Mouse (Mus musculus): ENCODE results near the gene Cd70. TPM values are rescaled to one million over a fixed set of nuclear protein-coding genes. Genes with fewer than 3 reads are reported as not detected.

Cd70 gene
- 0.32 and 0.61 TPM in 2 replicates for polyA plus RNA-seq (2015; fragmentation: Nextera tagmentation; extraction: Ambion mirVana)

DNA sequence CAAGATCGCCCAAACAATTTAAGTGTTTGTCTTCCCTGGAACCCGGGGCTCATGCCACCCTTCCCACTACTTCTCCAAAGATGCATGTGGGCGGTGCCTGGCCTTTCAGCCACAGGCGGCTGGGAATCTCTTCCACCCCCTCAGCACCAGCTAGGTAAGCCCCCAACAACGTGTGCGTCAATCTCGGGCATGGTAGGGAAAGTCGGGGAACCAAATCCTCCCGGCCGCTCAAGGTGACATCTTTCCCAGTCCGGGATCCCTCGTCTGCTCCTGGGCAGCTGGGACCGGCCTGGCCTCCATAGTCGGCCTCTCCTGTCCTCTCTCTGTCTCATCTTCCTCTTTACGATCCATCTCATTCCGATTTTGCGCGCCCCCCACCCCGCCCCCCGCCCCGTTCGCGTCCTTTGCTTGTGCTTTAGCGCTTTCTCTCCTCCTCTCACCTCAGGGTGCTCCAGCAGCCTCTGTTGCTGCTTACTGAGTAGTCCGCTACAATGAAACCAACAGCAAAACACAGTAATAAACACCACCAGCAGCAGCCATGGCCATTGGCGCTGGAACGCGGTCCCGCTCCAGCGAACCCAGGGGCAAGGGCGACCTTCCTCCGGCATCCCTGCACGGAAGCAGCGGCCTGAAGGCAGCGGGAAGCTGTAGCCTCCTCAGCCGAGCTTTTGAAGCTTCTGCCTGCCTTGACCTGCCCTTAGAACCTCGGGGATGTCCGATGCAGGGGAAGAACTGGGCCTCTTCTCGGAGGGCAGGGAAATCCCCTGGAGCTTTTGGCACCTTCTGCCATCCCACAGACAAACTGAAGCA is at the start of gene Cd70:
Gene Cd70, minus strand, starts transcription at position 784 of the 810 bp plus-strand sequence.
- Histone ChIP-seq H3K27ac (no peak within 1 kb of the TSS), H3K9ac (peak within 1 kb of the TSS; percentile 72), H3K4me1 (replicated peaks) (peaks cover 12% of the 10 kb centered on the region), H3K36me3 (no peaks in the 10 kb centered on the region), H3K4me2 (peak within 1 kb of the TSS; percentile 64), H3K9me3 (no peaks in the 10 kb centered on the region), H3K27me3 (peaks cover 49% of the 10 kb centered on the region), H3K4me3 (peak within 1 kb of the TSS; percentile 39)
- peak; percentile 43; the same call in 1 of the 2 replicates for ATAC-seq (ENCODE audit: low FRiP score)
- WGBS, result 2% methylated on average over 39 of the region's 39 CpGs

DNA sequence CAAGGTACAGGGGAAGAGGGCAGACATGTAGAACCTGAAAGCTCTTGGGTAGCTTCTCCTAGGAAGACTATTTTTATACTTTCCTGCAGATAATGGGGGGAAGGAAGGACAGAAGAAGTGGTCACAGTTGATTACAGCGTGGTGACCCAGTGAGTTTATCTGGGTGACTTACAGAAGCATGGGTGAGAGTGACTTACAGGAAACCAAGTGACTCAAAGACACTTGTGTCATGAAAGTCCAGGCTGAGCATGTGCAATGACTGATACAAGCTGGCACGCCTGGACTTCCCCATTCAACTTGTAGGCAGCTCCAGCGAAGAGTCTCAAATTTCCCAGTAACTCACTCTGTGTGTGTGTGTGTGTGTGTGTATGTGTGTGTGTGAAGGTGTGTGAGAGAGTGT is 48.7 kb upstream of the Cd70 start:
- ATAC-seq (ENCODE audit: low FRiP score), result no peak

DNA sequence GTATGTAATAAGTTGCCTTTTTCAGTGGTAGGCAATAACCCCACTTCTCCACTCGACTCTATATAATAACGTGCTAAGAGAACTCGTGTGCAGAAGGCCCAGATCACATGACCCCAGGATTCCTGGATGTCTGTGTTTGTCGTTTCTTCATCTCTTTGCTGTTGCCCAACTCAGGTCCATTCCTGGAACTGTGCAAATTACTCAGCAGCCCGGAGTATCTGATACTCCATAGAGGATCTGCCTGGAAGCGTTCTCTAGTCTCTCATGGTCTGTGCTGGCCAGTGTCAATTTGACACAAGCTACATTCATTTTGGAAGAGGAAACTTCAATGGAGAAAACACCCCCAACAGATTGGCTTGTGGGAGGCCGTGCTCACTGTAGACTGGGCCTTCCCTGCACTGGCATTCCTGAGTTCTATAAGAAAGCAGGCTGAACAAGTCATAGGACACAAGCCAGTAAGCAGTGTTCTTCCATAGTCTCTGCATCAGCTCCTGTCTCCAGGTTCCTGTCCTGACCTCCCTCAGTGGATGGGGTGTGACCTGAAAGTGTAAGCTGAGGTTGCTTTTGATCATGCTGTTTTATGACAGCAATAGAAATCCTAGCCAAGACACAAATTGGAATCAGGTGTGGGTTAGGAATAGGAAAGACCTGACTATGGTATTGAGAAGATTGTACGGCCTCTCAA is 45.9 kb upstream of the Cd70 start:
- Histone ChIP-seq H3K27me3 (no peaks in the 10 kb centered on the region), H3K9ac (no peak overlapping the region), H3K36me3 (no peaks in the 10 kb centered on the region), H3K4me3 (no peak overlapping the region), H3K27ac (no peak overlapping the region), H3K9me3 (no peaks in the 10 kb centered on the region), H3K4me2 (no peak overlapping the region), H3K4me1 (replicated peaks) (no peaks in the 10 kb centered on the region)
- no peak for ATAC-seq (ENCODE audit: low FRiP score)
- 83% methylated on average over 8 of the region's 8 CpGs for WGBS

More for the DNA sequence above, 48.7 kb upstream of the Cd70 start:
- no peak overlapping the region for H3K27ac ChIP-seq
- 79% methylated on average over 3 of the region's 3 CpGs for WGBS
- no peaks in the 10 kb centered on the region for H3K36me3 ChIP-seq
- no peak overlapping the region for H3K4me2 ChIP-seq
- H3K9ac ChIP-seq, result no peak overlapping the region
- H3K4me3 ChIP-seq, result no peak overlapping the region
- no peaks in the 10 kb centered on the region for H3K4me1 ChIP-seq (replicated peaks)
- no peaks in the 10 kb centered on the region for H3K9me3 ChIP-seq
- H3K27me3 ChIP-seq, result no peaks in the 10 kb centered on the region

DNA sequence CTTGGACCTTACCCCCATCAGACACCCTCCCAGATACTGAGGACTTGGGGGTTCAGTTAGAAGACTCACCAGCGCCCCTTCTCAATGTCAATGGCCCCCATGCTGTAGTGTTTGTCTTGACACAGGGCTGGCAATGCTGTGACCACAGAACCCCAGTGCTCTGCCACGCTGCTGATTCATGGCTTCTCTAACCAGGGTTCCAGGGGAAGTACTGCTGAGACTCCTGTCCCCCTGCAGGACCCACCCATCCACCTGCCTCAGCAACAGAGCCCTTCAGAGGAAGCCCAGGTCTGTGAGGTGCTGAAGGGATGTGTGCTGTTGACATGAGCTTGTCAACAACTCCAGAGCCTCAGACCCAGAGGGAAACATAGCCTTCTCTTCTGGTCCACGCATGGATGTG is 45.2 kb upstream of the Cd70 start:
- Histone ChIP-seq H3K4me2 (no peak overlapping the region), H3K4me3 (no peak overlapping the region), H3K4me1 (replicated peaks) (no peaks in the 10 kb centered on the region), H3K9ac (no peak overlapping the region), H3K27me3 (no peaks in the 10 kb centered on the region), H3K27ac (no peak overlapping the region), H3K9me3 (no peaks in the 10 kb centered on the region), H3K36me3 (no peaks in the 10 kb centered on the region)
- ATAC-seq (ENCODE audit: low FRiP score), result no peak
- 82% methylated on average over 3 of the region's 3 CpGs for WGBS

GRCm38 (mm10) chr17:57194041-57194507 is 44.5 kb upstream of the Cd70 start, which contains the start of gene Tnfsf14:
Tnfsf14 (minus strand) TSS chr17:57194177.
- no peak within 1 kb of the TSS for H3K4me3 ChIP-seq
- no peak within 1 kb of the TSS for H3K27ac ChIP-seq
- H3K27me3 ChIP-seq, result no peaks in the 10 kb centered on the region
- H3K9me3 ChIP-seq, result no peaks in the 10 kb centered on the region
- H3K4me1 ChIP-seq (replicated peaks), result no peaks in the 10 kb centered on the region
- no peak for ATAC-seq (ENCODE audit: low FRiP score)
- no peak within 1 kb of the TSS for H3K4me2 ChIP-seq
- no peaks in the 10 kb centered on the region for H3K36me3 ChIP-seq
- H3K9ac ChIP-seq, result no peak within 1 kb of the TSS
- 84% methylated on average over 11 of the region's 11 CpGs for WGBS

- Histone ChIP-seq H3K4me1 (replicated peaks) (no peaks in the 10 kb centered on the region), H3K27me3 (no peaks in the 10 kb centered on the region), H3K36me3 (no peaks in the 10 kb centered on the region), H3K9ac (no peak overlapping the region), H3K4me2 (no peak overlapping the region), H3K4me3 (no peak overlapping the region), H3K27ac (no peak overlapping the region), H3K9me3 (no peaks in the 10 kb centered on the region)
- no peak for ATAC-seq (ENCODE audit: low FRiP score)
- WGBS, result 93% methylated on average over 12 of the region's 12 CpGs
These were observed 39.1 kb upstream of the Cd70 start for GRCm38 (mm10) chr17:57188510-57189192.

- Histone ChIP-seq H3K9me3 (no peaks in the 10 kb centered on the region), H3K36me3 (no peaks in the 10 kb centered on the region), H3K9ac (no peak overlapping the region), H3K4me2 (no peak overlapping the region), H3K4me3 (no peak overlapping the region), H3K4me1 (replicated peaks) (no peaks in the 10 kb centered on the region), H3K27ac (no peak overlapping the region), H3K27me3 (no peaks in the 10 kb centered on the region)
- no peak for ATAC-seq (ENCODE audit: low FRiP score)
- 79% methylated on average over 2 of the region's 2 CpGs for WGBS
These were observed 36.1 kb upstream of the Cd70 start for GRCm38 (mm10) chr17:57185641-57186040.

DNA sequence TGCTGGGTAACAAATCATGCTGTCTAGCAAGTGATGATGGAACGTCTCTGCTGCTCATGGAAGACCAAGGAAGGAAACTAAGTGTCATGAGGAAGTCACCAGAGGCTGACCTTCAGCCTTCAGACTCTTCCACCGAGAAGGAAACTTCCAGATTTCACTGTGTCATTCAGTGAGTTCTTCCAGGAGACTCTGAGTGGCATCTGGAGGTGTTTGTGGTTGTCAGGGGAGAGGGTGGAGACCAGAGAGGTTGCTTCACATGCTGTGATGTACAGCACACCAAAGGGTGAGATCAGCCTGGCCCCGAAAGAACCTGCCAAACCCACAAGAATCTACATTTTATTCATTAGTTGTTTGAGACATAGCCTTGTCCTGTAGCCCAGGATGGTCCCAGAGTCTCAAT is 33.3 kb upstream of the Cd70 start:
- no peak overlapping the region for H3K27ac ChIP-seq
- no peak for ATAC-seq (ENCODE audit: low FRiP score)
- H3K36me3 ChIP-seq, result no peaks in the 10 kb centered on the region
- no peaks in the 10 kb centered on the region for H3K4me1 ChIP-seq (replicated peaks)
- H3K4me3 ChIP-seq, result no peak overlapping the region
- no peaks in the 10 kb centered on the region for H3K27me3 ChIP-seq
- no peak overlapping the region for H3K9ac ChIP-seq
- no peaks in the 10 kb centered on the region for H3K9me3 ChIP-seq
- WGBS, result 77% methylated on average over 3 of the region's 3 CpGs
- H3K4me2 ChIP-seq, result no peak overlapping the region

DNA sequence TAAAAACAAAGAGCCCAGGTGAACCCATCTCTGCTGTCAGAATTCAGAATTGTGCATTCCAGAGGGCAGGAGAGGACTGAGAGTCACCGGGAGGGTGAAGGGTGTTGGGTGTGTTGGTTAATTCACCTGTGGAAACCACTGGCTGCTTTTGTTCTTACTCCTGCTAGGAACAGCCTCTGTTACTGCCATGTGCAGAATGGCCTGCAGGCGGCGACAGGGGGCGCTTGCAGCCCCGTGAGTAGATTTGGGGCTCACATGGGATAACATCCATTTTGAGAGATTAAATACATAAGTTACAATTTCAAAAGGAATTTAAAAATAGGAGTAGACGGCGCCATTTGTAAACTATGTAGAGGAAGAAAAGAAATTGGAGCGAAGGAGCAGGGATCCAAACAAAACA is 30.8 kb upstream of the Cd70 start:
- no peaks in the 10 kb centered on the region for H3K9me3 ChIP-seq
- no peaks in the 10 kb centered on the region for H3K27me3 ChIP-seq
- WGBS, result 40% methylated on average over 8 of the region's 8 CpGs

GRCm38 (mm10) chr17:57173351-57173750 is 23.8 kb upstream of the Cd70 start:
- Histone ChIP-seq H3K9me3 (no peaks in the 10 kb centered on the region), H3K4me2 (no peak overlapping the region), H3K4me1 (replicated peaks) (no peaks in the 10 kb centered on the region), H3K36me3 (no peaks in the 10 kb centered on the region), H3K27me3 (no peaks in the 10 kb centered on the region), H3K27ac (no peak overlapping the region), H3K4me3 (no peak overlapping the region), H3K9ac (no peak overlapping the region)
- no peak for ATAC-seq (ENCODE audit: low FRiP score)
- WGBS, result 71% methylated on average over 4 of the region's 4 CpGs

More for the DNA sequence above, 30.8 kb upstream of the Cd70 start:
- H3K27ac ChIP-seq, result no peak overlapping the region
- no peak overlapping the region for H3K4me3 ChIP-seq
- no peaks in the 10 kb centered on the region for H3K36me3 ChIP-seq
- no peak for ATAC-seq (ENCODE audit: low FRiP score)
- H3K9ac ChIP-seq, result no peak overlapping the region
- no peak overlapping the region for H3K4me2 ChIP-seq
- no peaks in the 10 kb centered on the region for H3K4me1 ChIP-seq (replicated peaks)

DNA sequence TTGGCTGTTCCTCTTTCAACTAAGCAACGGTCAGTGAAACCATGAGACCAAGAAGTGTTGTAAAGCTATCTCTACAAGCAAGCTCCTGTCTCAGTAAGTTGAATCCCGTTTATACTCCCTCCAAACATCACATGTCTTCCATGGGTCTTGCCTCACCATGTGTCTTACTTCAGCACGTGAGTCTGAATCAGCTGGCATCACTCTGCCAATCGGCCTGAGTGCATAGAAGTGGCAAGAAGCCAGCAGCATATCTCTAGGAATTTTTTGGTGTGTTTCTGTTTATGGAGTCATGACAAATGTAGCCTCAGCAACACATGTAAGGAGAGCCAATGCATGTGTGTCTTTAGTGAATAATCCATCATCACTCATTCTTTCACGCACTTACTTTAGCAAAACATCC is 22.8 kb upstream of the Cd70 start:
- Histone ChIP-seq H3K27me3 (no peaks in the 10 kb centered on the region), H3K9me3 (no peaks in the 10 kb centered on the region), H3K36me3 (no peaks in the 10 kb centered on the region), H3K27ac (no peak overlapping the region), H3K4me1 (replicated peaks) (no peaks in the 10 kb centered on the region), H3K9ac (no peak overlapping the region), H3K4me2 (no peak overlapping the region), H3K4me3 (no peak overlapping the region)
- ATAC-seq (ENCODE audit: low FRiP score), result no peak
- WGBS, result 85% methylated on average over 5 of the region's 5 CpGs

GRCm38 (mm10) chr17:57170616-57171260 is 21.2 kb upstream of the Cd70 start:
- H3K36me3 ChIP-seq, result no peaks in the 10 kb centered on the region
- WGBS, result 49% methylated on average over 5 of the region's 5 CpGs

More at GRCm38 (mm10) chr17:57170616-57171260, 21.2 kb upstream of the Cd70 start:
- Histone ChIP-seq H3K9me3 (no peaks in the 10 kb centered on the region), H3K4me3 (no peak overlapping the region), H3K27ac (no peak overlapping the region), H3K4me2 (no peak overlapping the region), H3K27me3 (no peaks in the 10 kb centered on the region), H3K9ac (no peak overlapping the region), H3K4me1 (replicated peaks) (no peaks in the 10 kb centered on the region)
- ATAC-seq (ENCODE audit: low FRiP score), result no peak

Measured in hindbrain, embryonic 13.5 days (tissue).